Mouse (Mus musculus): ENCODE data around the gene Golga5. TPM values are rescaled to one million over a fixed set of nuclear protein-coding genes. Genes with fewer than 3 reads are reported as not detected.

Gene Golga5
- total RNA-seq, 2 experiments from 2014 or later: 29.5 to 31.3 TPM

- no peak for DNase-seq (ENCODE audit: low spot score)
Measured at GRCm38 (mm10) chr12:102505949-102506348, 37.0 kb downstream of the Golga5 start.

GRCm38 (mm10) chr12:102511363-102511762, 42.4 kb downstream of the Golga5 start:
- no peak for DNase-seq (ENCODE audit: low spot score)

- DNase-seq (ENCODE audit: low spot score): no peak
Measured at GRCm38 (mm10) chr12:102514151-102514550, 45.2 kb downstream of the Golga5 start.

GRCm38 (mm10) chr12:102514751-102515150, 45.8 kb downstream of the Golga5 start:
- DNase-seq (ENCODE audit: low spot score): no peak

- no peak for DNase-seq (ENCODE audit: low spot score)
Measured at GRCm38 (mm10) chr12:102516151-102516550, 47.2 kb downstream of the Golga5 start.

- DNase-seq (ENCODE audit: low spot score): no peak
Measured at GRCm38 (mm10) chr12:102517647-102518046, 48.7 kb downstream of the Golga5 start.

- no peak for DNase-seq (ENCODE audit: low spot score)
Measured at GRCm38 (mm10) chr12:102519929-102520720, 51.2 kb downstream of the Golga5 start.

GRCm38 (mm10) chr12:102521777-102522319, 52.9 kb downstream of the Golga5 start:
- peak; percentile 10 for DNase-seq (ENCODE audit: low spot score)

GRCm38 (mm10) chr12:102524216-102524615, 55.3 kb downstream of the Golga5 start:
- DNase-seq (ENCODE audit: low spot score): no peak

- peak; percentile 18 for DNase-seq (ENCODE audit: low spot score)
Measured at GRCm38 (mm10) chr12:102524760-102525159, 55.8 kb downstream of the Golga5 start.

GRCm38 (mm10) chr12:102527989-102528388, 59.1 kb downstream of the Golga5 start:
- no peak for DNase-seq (ENCODE audit: low spot score)

- DNase-seq (ENCODE audit: low spot score): no peak
Measured at GRCm38 (mm10) chr12:102535796-102536195, 66.9 kb downstream of the Golga5 start.

- DNase-seq (ENCODE audit: low spot score): no peak
Measured at GRCm38 (mm10) chr12:102540278-102540677, 71.3 kb downstream of the Golga5 start.

GRCm38 (mm10) chr12:102541168-102541567, 72.2 kb downstream of the Golga5 start:
- DNase-seq (ENCODE audit: low spot score): no peak

GRCm38 (mm10) chr12:102545122-102545521, 76.2 kb downstream of the Golga5 start:
- DNase-seq (ENCODE audit: low spot score): no peak

Other genes with a start within 250 kb of the Golga5 start
- 1 to 10 TPM; 7.8 to 9.1 TPM for gene Rin3, start 186.1 kb upstream of the Golga5 start, total RNA-seq (2021)
- gene Lgmn, start 29.3 kb upstream of the Golga5 start, total RNA-seq (2021): 10 to 100 TPM; 24.5 to 25.9 TPM
- gene Chga, start 85.8 kb downstream of the Golga5 start, total RNA-seq (2021): not detected
- gene Itpk1, start 235.8 kb downstream of the Golga5 start, total RNA-seq (2021): 1 to 10 TPM; 6.5 to 7.4 TPM